Mouse (Mus musculus): ENCODE results near the gene Slc9a3. TPM values are rescaled to one million over a fixed set of nuclear protein-coding genes. Genes with fewer than 3 reads are reported as not detected.

The Slc9a3 gene
- total and polyA plus RNA-seq, 3 experiments = 0.04 TPM; not detected in 2

DNA sequence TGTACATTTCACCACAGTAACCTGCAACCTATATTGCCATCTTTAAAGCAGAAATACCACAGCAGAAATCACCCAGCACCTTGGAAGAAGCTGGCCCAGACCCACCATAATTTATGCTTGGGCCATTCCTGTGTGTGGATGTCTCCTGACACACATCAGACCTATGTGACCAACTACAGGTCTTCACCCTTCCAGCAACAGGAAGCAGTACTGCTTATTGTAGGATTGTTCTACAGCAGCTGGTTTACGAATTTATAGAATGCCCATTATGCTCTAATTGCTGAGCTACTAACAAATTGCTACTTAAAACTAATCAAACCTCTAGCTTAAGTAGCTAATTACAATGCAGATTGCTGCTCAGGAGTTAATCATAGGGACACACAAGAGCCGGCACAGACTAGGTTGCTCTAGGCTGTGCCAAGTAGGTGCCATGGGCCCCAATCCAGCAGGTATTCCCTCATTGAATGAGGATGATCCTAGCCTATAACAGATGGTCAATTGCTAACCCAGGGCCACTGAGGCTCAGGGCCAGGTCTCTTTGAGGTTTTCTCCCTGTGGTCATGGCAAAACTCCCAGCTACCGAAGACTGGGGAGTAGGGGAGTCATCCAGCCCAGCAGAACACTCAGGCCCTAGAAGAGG is 24.8 kb downstream of the Slc9a3 start:
- Histone ChIP-seq H3K27me3 (ENCODE audit: control insufficient read depth in 1 of 2, insufficient read depth in 2 of 2, low read length in 2 of 2) (peaks cover 2 to 10% of the 10 kb centered on the region in 2 experiments; a peak in 3 of 4 replicates), H3K9me3 (replicated peaks; ENCODE audit: insufficient read depth, low read length) (no peaks in the 10 kb centered on the region), H3K27ac (ENCODE audit: control insufficient read depth, low read depth, low read length) (no peak overlapping the region), H3K36me3 (ENCODE audit: control insufficient read depth in 1 of 2, insufficient read depth in 2 of 2, low read length in 2 of 2) (no peaks in the 10 kb centered on the region), H3K79me2 (ENCODE audit: control insufficient read depth, insufficient read depth, low read length, poor library complexity) (no peaks in the 10 kb centered on the region), H3K4me3 (ENCODE audit: control insufficient read depth in 1 of 2, insufficient read depth in 1 of 2, low read depth in 2 of 2, low read length in 2 of 2) (no peak overlapping the region), H3K9ac (ENCODE audit: control insufficient read depth, low read depth, low read length, poor library complexity, severe bottlenecking) (no peak overlapping the region), H3K4me1 (ENCODE audit: control insufficient read depth in 1 of 2, insufficient read depth in 2 of 2, low read length in 2 of 2) (no peaks in the 10 kb centered on the region)
- DNase-seq (ENCODE audit: low read depth, low spot score) = no peak
- TF ChIP-seq BHLHE40 (IDR thresholded peaks at IDR 0.05; ENCODE audit: borderline replicate concordance, low read depth, low read length) = no peak
- no peak for TF ChIP-seq NELFE (IDR thresholded peaks at IDR 0.05; ENCODE audit: low read depth, low read length)
- TF ChIP-seq CHD1 (IDR thresholded peaks at IDR 0.05; ENCODE audit: low read depth, low read length) = no peak
- TF ChIP-seq TAL1 (IDR thresholded peaks at IDR 0.05; ENCODE audit: low read length) = no peak
- no peak for TF ChIP-seq MAX (IDR thresholded peaks at IDR 0.05; ENCODE audit: low read length)
- TF ChIP-seq CTCF (IDR thresholded peaks at IDR 0.05 in 2 of 3, conservative IDR thresholded peaks at IDR 0.05 in 1 of 3; ENCODE audit: control insufficient read depth in 1 of 3, insufficient read depth in 1 of 3, low read depth in 2 of 3, low read length in 3 of 3, poor library complexity in 1 of 3, severe bottlenecking in 1 of 3) = no peak
- no peak for TF ChIP-seq GATA1 (IDR thresholded peaks at IDR 0.05; ENCODE audit: low read depth, low read length)
- TF ChIP-seq SIN3A (IDR thresholded peaks at IDR 0.05; ENCODE audit: low read length) = no peak
- TF ChIP-seq HCFC1 (IDR thresholded peaks at IDR 0.05; ENCODE audit: low read depth, low read length) = no peak
- TF ChIP-seq MXI1 (IDR thresholded peaks at IDR 0.05; ENCODE audit: low read depth, low read length) = no peak

DNA sequence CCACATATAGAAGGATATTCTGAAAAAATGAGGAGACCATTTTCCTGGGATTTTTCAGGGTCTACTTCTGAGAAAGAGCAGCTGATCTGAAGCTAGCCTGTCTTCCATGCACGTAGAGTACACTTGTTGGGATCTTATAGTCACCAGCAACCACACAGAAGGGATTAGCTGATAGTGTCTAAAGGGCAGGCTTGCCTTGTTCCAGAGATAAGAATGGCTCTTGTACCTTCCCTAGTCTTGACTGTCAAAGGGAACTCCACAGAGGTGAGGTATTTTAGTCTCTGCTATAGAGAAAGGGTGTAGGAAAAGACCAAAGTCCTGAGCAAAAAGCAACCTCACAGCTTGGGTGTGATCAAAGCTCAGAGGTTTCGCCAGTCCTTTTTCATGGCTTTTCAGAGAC is 26.1 kb downstream of the Slc9a3 start:
- Histone ChIP-seq H3K4me1 (ENCODE audit: control insufficient read depth in 1 of 2, insufficient read depth in 2 of 2, low read length in 2 of 2) (no peaks in the 10 kb centered on the region), H3K9ac (ENCODE audit: control insufficient read depth, low read depth, low read length, poor library complexity, severe bottlenecking) (no peak overlapping the region), H3K79me2 (ENCODE audit: control insufficient read depth, insufficient read depth, low read length, poor library complexity) (no peaks in the 10 kb centered on the region), H3K4me3 (ENCODE audit: control insufficient read depth in 1 of 2, insufficient read depth in 1 of 2, low read depth in 2 of 2, low read length in 2 of 2) (no peak overlapping the region), H3K27me3 (ENCODE audit: control insufficient read depth in 1 of 2, insufficient read depth in 2 of 2, low read length in 2 of 2) (peaks cover 0 to 10% of the 10 kb centered on the region in 2 experiments; a peak in 2 of 4 replicates), H3K9me3 (replicated peaks; ENCODE audit: insufficient read depth, low read length) (no peaks in the 10 kb centered on the region), H3K36me3 (ENCODE audit: control insufficient read depth in 1 of 2, insufficient read depth in 2 of 2, low read length in 2 of 2) (no peaks in the 10 kb centered on the region), H3K27ac (ENCODE audit: control insufficient read depth, low read depth, low read length) (no peak overlapping the region)
- no peak for TF ChIP-seq SIN3A (IDR thresholded peaks at IDR 0.05; ENCODE audit: low read length)
- no peak for DNase-seq (ENCODE audit: low read depth, low spot score)

DNA sequence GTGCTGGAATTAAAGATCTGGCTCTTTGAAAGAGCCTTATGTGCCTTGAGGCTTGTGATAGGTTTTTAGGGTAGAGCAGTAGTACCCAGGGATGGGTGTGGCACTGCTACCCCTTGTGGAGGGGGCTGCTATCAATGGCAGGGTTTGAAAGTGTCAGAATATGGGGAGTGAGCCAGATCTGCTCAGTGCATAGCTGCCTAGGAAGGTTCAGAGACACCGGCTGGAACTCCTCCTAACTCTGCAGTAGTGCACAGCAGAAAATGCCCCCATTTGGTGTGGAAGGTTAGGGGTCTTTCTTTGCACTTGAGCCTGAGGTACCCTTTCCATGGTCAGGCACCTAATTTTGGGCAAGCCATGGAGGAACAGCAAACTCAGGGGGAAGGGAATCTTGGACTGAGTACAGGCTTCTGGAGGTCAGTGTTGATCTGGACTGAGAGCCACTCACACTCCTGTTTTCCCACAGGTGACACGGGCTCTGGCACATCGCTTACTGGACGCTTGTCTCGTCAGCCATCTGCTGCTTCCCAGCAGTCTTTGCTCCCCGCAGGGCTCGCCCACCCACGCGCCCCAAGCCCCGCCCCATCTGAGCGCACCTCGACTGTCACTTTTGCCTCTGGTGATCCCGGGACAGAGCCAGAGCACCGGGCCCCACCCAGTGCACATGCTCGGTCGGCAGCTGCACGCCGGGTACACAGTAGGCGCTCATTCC is 45.2 kb downstream of the Slc9a3 start:
- H3K9ac ChIP-seq (ENCODE audit: control insufficient read depth, low read depth, low read length, poor library complexity, severe bottlenecking) = peak overlapping the region; percentile 56
- H3K79me2 ChIP-seq (ENCODE audit: control insufficient read depth, insufficient read depth, low read length, poor library complexity) = no peaks in the 10 kb centered on the region
- peaks cover 1 to 3% of the 10 kb centered on the region in 2 experiments; a peak in 3 of 4 replicates for H3K27me3 ChIP-seq (ENCODE audit: control insufficient read depth in 1 of 2, insufficient read depth in 2 of 2, low read length in 2 of 2)
- TF ChIP-seq E2F4 (IDR thresholded peaks at IDR 0.05; ENCODE audit: borderline replicate concordance, low read depth, low read length) (no peak), TBP (IDR thresholded peaks at IDR 0.05; ENCODE audit: low read depth, low read length) (no peak), GATA1 (IDR thresholded peaks at IDR 0.05; ENCODE audit: low read depth, low read length) (no peak), USF1 (IDR thresholded peaks at IDR 0.05; ENCODE audit: low read depth, low read length) (no peak), POLR2AphosphoS2 (IDR thresholded peaks at IDR 0.05; ENCODE audit: low read length) (no peak), MAFK (IDR thresholded peaks at IDR 0.05; ENCODE audit: borderline replicate concordance, low read depth, low read length) (no peak), MYC (IDR thresholded peaks at IDR 0.05; ENCODE audit: low read depth, low read length) (no peak), SIN3A (IDR thresholded peaks at IDR 0.05; ENCODE audit: low read length) (no peak), HCFC1 (IDR thresholded peaks at IDR 0.05; ENCODE audit: low read depth, low read length) (no peak), NELFE (IDR thresholded peaks at IDR 0.05; ENCODE audit: low read depth, low read length) (no peak), POLR2A (IDR thresholded peaks at IDR 0.05; ENCODE audit: control insufficient read depth in 1 of 2, insufficient read depth in 1 of 2, low read depth in 1 of 2, low read length in 2 of 2, poor library complexity in 1 of 2) (peak in 1 of 2 experiments; percentile 64; a peak in 2 of 4 replicates), ZC3H11A (IDR thresholded peaks at IDR 0.05; ENCODE audit: low read depth, low read length) (no peak), POLR2AphosphoS5 (IDR thresholded peaks at IDR 0.05; ENCODE audit: borderline replicate concordance, low read depth, low read length) (no peak), RCOR1 (IDR thresholded peaks at IDR 0.05; ENCODE audit: low read depth, low read length) (no peak), JUND (IDR thresholded peaks at IDR 0.05; ENCODE audit: low read depth, low read length) (no peak), MAX (IDR thresholded peaks at IDR 0.05; ENCODE audit: low read length) (0 out of 2 replicates have a peak, but pooled peaks have one; percentile 13), KAT2A (conservative IDR thresholded peaks at IDR 0.05; ENCODE audit: low read depth, low read length) (no peak), MYB (IDR thresholded peaks at IDR 0.05; ENCODE audit: low read depth, low read length) (no peak), ZKSCAN1 (IDR thresholded peaks at IDR 0.05; ENCODE audit: low read depth, low read length) (peak; percentile 47; the same call in 1 of the 2 replicates)
- H3K9me3 ChIP-seq (replicated peaks; ENCODE audit: insufficient read depth, low read length) = no peaks in the 10 kb centered on the region
- no peaks in the 10 kb centered on the region for H3K4me1 ChIP-seq (ENCODE audit: control insufficient read depth in 1 of 2, insufficient read depth in 2 of 2, low read length in 2 of 2)
- no peaks in the 10 kb centered on the region; a peak in 1 of 4 replicates for H3K36me3 ChIP-seq (ENCODE audit: control insufficient read depth in 1 of 2, insufficient read depth in 2 of 2, low read length in 2 of 2)
- peak; percentile 70 for DNase-seq (ENCODE audit: low read depth, low spot score)
- peak overlapping the region; percentile 45 to 68; a peak in 3 of 4 replicates for H3K4me3 ChIP-seq (ENCODE audit: control insufficient read depth in 1 of 2, insufficient read depth in 1 of 2, low read depth in 2 of 2, low read length in 2 of 2)
- no peak overlapping the region for H3K27ac ChIP-seq (ENCODE audit: control insufficient read depth, low read depth, low read length)
